Mouse (Mus musculus): ENCODE data around the gene Tmem214. TPM values are rescaled to one million over a fixed set of nuclear protein-coding genes. Genes with fewer than 3 reads are reported as not detected.

The Tmem214 gene
- 63.3 and 63.6 TPM in 2 replicates for polyA plus RNA-seq (2016; fragmentation: Nextera tagmentation; extraction: Ambion mirVana)

DNA sequence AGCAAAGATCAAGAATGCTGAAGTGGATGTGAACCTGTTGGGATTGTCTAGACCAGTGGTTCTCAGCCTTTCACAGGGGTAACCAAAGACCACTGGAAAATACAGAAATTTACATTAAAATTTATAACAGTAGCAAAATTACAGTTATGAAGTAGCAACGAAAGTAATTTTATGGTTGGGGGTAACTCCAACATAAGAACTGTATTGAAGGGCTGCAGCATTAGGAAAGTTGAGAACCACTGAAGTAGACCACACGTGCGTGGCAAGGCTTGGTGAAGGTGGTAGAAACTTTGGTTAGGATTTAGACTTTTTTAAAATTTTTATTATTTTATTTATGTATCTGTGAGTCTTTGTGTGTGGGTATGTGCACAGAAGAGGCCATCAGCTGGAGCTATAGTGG is at the start of gene Tmem214:
Gene Tmem214, plus strand, starts transcription at position 301 of the 400 bp plus-strand sequence.
- WGBS = 89% methylated on average over 3 of the region's 3 CpGs
- H3K27ac ChIP-seq (replicated peaks) = peak within 1 kb of the TSS; percentile 90
- H3K27me3 ChIP-seq (ENCODE audit: low read depth, poor library complexity, severe bottlenecking) = no peaks in the 10 kb centered on the region
- peak within 1 kb of the TSS; percentile 86 for H3K4me3 ChIP-seq
- no peaks in the 10 kb centered on the region for H3K9me3 ChIP-seq (replicated peaks)
- peaks cover 64% of the 10 kb centered on the region for H3K36me3 ChIP-seq
- no peak for DNase-seq (ENCODE audit: low spot score)
- H3K4me1 ChIP-seq = peaks cover 21% of the 10 kb centered on the region

- Histone ChIP-seq H3K4me1 (peaks cover 42% of the 10 kb centered on the region), H3K4me3 (no peak overlapping the region), H3K27me3 (ENCODE audit: low read depth, poor library complexity, severe bottlenecking) (no peaks in the 10 kb centered on the region), H3K9me3 (replicated peaks) (no peaks in the 10 kb centered on the region), H3K27ac (replicated peaks) (no peak overlapping the region), H3K36me3 (peaks cover 9% of the 10 kb centered on the region)
- DNase-seq (ENCODE audit: low spot score) = no peak
- WGBS = 93% methylated on average over 8 of the region's 8 CpGs
Measured at GRCm38 (mm10) chr5:30818758-30819309, 49.0 kb upstream of the Tmem214 start.

DNA sequence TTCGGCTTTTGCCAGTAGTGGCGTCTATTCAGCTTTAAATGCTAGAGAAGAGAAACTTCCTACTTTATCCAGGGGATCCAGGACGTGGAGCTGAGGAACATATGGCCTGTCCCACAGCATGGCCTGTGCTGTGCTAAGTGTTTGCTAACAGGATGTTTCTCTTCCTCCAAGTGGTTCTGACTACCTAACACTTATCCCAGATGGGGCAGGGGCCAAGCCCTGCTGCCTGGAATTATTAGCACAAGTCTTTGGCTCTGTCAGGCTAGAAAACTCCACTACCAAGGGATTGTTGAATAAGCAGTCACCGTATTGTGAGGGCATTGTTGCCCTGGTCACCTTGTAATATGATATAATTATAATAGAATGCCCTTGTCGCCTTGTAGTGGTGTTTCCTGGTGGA is 45.1 kb upstream of the Tmem214 start:
- no peak for DNase-seq (ENCODE audit: low spot score)
- Histone ChIP-seq H3K4me1 (peaks cover 44% of the 10 kb centered on the region), H3K4me3 (no peak overlapping the region), H3K36me3 (peaks cover 9% of the 10 kb centered on the region), H3K27me3 (ENCODE audit: low read depth, poor library complexity, severe bottlenecking) (no peaks in the 10 kb centered on the region), H3K27ac (replicated peaks) (no peak overlapping the region), H3K9me3 (replicated peaks) (no peaks in the 10 kb centered on the region)
- WGBS = 84% methylated on average over 5 of the region's 5 CpGs

DNA sequence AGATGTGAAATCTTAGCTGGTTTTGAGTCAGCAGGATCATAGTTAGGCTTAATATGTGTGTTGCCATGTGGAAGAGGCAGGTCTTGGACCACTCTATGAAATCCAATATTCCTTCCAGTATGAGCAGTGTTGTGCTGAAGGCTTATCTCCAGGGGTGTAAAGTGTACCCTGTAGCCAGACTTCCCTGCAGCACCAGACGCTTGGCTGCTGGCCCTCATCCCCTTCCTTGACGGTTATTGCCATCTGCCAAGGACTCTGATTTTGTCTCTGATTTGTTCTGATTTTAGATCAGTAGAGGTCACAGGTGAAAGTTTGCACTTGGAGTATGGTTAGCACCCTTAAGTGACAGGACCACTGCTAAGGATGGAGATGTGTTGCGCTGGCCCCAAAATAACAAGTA is 44.7 kb upstream of the Tmem214 start:
- over 99% methylated on average over 3 of the region's 3 CpGs for WGBS
- Histone ChIP-seq H3K4me3 (no peak overlapping the region), H3K36me3 (peaks cover 9% of the 10 kb centered on the region), H3K9me3 (replicated peaks) (no peaks in the 10 kb centered on the region), H3K4me1 (peaks cover 44% of the 10 kb centered on the region), H3K27me3 (ENCODE audit: low read depth, poor library complexity, severe bottlenecking) (no peaks in the 10 kb centered on the region), H3K27ac (replicated peaks) (no peak overlapping the region)
- DNase-seq (ENCODE audit: low spot score) = no peak

GRCm38 (mm10) chr5:30824124-30824988 is 43.5 kb upstream of the Tmem214 start:
- peak overlapping the region; percentile 76 for H3K27ac ChIP-seq (replicated peaks)

GRCm38 (mm10) chr5:30825166-30825565 is 42.6 kb upstream of the Tmem214 start:
- Histone ChIP-seq H3K4me1 (peaks cover 44% of the 10 kb centered on the region), H3K9me3 (replicated peaks) (no peaks in the 10 kb centered on the region), H3K27me3 (ENCODE audit: low read depth, poor library complexity, severe bottlenecking) (no peaks in the 10 kb centered on the region), H3K4me3 (0 out of 2 replicates have a peak overlapping the region, but pooled peaks have one; percentile 7), H3K36me3 (peaks cover 5% of the 10 kb centered on the region; the same call in 1 of the 2 replicates), H3K27ac (replicated peaks) (peak overlapping the region; percentile 76)
- 67% methylated on average over 10 of the region's 10 CpGs for WGBS
- peak; percentile 38 for DNase-seq (ENCODE audit: low spot score)

More at GRCm38 (mm10) chr5:30824124-30824988, 43.5 kb upstream of the Tmem214 start:
- Histone ChIP-seq H3K4me3 (0 out of 2 replicates have a peak overlapping the region, but pooled peaks have one; percentile 7), H3K4me1 (peaks cover 44% of the 10 kb centered on the region), H3K27me3 (ENCODE audit: low read depth, poor library complexity, severe bottlenecking) (no peaks in the 10 kb centered on the region), H3K36me3 (peaks cover 9% of the 10 kb centered on the region), H3K9me3 (replicated peaks) (no peaks in the 10 kb centered on the region)
- WGBS = 56% methylated on average over 11 of the region's 11 CpGs
- DNase-seq (ENCODE audit: low spot score) = peak; percentile 38

- DNase-seq (ENCODE audit: low spot score) = no peak
- WGBS = 78% methylated on average over 6 of the region's 6 CpGs
- Histone ChIP-seq H3K36me3 (peaks cover 3% of the 10 kb centered on the region; the same call in 1 of the 2 replicates), H3K4me3 (no peak overlapping the region; the same call in 1 of the 2 replicates), H3K27me3 (ENCODE audit: low read depth, poor library complexity, severe bottlenecking) (no peaks in the 10 kb centered on the region), H3K9me3 (replicated peaks) (no peaks in the 10 kb centered on the region), H3K27ac (replicated peaks) (peak overlapping the region; percentile 76), H3K4me1 (peaks cover 44% of the 10 kb centered on the region)
Measured at GRCm38 (mm10) chr5:30825821-30826220, 42.0 kb upstream of the Tmem214 start.

DNA sequence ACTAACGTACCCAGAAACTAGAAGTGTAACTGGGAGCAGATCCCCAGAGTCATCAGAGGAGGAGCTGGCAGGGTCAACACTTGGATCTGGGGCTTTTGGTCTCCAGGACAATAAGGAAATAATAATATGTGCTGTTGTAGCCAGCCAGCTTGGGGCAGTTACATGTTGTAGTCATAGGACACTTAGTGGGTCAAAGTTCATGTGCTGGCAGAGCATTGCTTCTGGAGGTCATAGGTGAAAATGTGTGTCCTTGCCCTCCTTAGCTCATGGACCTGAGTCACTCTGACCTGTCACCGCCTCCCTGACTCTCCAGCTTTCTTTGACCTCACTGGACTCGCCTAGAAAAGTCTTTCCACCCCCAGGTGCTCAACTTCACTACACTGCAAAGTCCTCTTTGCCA is 34.4 kb upstream of the Tmem214 start:
- Histone ChIP-seq H3K36me3 (peaks cover 28% of the 10 kb centered on the region), H3K27ac (replicated peaks) (no peak overlapping the region), H3K27me3 (ENCODE audit: low read depth, poor library complexity, severe bottlenecking) (no peaks in the 10 kb centered on the region), H3K9me3 (replicated peaks) (peaks cover 10% of the 10 kb centered on the region), H3K4me3 (no peak overlapping the region), H3K4me1 (no peaks in the 10 kb centered on the region)
- DNase-seq (ENCODE audit: low spot score) = no peak
- WGBS = 88% methylated on average over 3 of the region's 3 CpGs

- Histone ChIP-seq H3K36me3 (peaks cover 28% of the 10 kb centered on the region), H3K9me3 (replicated peaks) (peaks cover 10% of the 10 kb centered on the region), H3K4me1 (no peaks in the 10 kb centered on the region), H3K4me3 (no peak overlapping the region), H3K27me3 (ENCODE audit: low read depth, poor library complexity, severe bottlenecking) (no peaks in the 10 kb centered on the region), H3K27ac (replicated peaks) (no peak overlapping the region)
- DNase-seq (ENCODE audit: low spot score) = no peak
- 84% methylated on average over 2 of the region's 2 CpGs for WGBS
Measured at GRCm38 (mm10) chr5:30839731-30840130, 28.1 kb upstream of the Tmem214 start.

DNA sequence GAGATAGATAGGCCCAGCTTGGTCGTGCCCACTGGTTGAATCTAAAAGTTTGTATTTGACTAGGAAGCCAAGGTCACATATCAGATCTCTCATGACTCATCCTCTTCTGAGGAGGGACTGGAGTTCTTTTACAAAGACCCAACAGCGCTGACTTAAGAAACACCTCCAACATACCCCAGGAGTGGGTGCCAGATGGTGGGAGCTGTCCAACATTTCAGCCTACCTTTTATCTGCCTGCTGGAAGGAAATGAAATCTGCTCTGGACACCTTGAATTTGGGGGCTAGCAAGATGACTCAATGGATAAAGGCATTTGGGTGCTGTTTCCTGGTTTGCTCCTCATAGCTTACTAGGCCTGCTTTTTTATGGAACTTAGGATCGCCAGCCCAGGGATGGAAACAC is 25.9 kb upstream of the Tmem214 start:
- no peak overlapping the region for H3K4me3 ChIP-seq
- H3K36me3 ChIP-seq = peaks cover 13% of the 10 kb centered on the region
- H3K27me3 ChIP-seq (ENCODE audit: low read depth, poor library complexity, severe bottlenecking) = no peaks in the 10 kb centered on the region
- peaks cover 6% of the 10 kb centered on the region for H3K9me3 ChIP-seq (replicated peaks)
- H3K4me1 ChIP-seq = no peaks in the 10 kb centered on the region
- 53% methylated on average over 3 of the region's 3 CpGs for WGBS
- no peak for DNase-seq (ENCODE audit: low spot score)
- H3K27ac ChIP-seq (replicated peaks) = no peak overlapping the region

DNA sequence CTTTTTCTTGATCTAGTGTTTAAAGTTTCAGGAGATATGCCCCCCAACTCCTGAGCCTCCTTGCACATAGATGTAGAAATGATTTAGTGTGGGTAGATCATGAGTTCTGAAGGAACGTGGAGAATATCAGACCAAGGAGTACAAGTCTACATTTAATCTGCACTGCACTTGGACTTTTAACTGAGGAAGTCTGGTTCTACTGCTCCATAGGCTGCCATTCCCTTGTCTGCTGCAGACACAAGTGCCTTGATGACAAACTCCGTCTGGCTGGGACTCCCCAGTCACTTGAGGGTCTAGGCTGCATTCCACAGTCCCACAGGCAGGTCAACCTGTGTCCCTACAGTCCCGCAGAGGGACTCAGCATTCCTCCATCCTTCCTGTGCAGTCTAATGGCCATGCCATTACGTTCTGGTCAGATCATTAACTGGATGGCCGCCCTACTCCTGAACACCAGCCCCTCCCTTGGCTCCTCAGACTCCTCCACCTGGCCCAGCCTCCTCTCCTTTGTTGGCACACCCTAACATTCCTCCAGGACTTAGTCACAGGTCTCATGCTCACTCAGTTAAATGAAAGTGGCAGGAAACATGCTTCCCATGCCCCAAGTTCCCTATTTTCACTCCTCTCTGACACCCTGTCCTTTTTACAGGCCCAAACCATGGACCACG is 17.8 kb upstream of the Tmem214 start:
- 74% methylated on average over 6 of the region's 6 CpGs for WGBS
- DNase-seq (ENCODE audit: low spot score) = no peak
- H3K36me3 ChIP-seq = no peaks in the 10 kb centered on the region
- H3K4me1 ChIP-seq = peaks cover 9% of the 10 kb centered on the region
- no peak overlapping the region for H3K4me3 ChIP-seq
- H3K9me3 ChIP-seq (replicated peaks) = no peaks in the 10 kb centered on the region
- H3K27ac ChIP-seq (replicated peaks) = peak overlapping the region; percentile 33; the same call in 1 of the 2 replicates
- no peaks in the 10 kb centered on the region for H3K27me3 ChIP-seq (ENCODE audit: low read depth, poor library complexity, severe bottlenecking)

GRCm38 (mm10) chr5:30850556-30850925 is 17.3 kb upstream of the Tmem214 start:
- H3K27ac ChIP-seq (replicated peaks) = peak overlapping the region; percentile 33; the same call in 1 of the 2 replicates
- DNase-seq (ENCODE audit: low spot score) = no peak
- WGBS = 76% methylated on average over 2 of the region's 2 CpGs

More at GRCm38 (mm10) chr5:30850556-30850925, 17.3 kb upstream of the Tmem214 start:
- no peaks in the 10 kb centered on the region for H3K9me3 ChIP-seq (replicated peaks)
- no peaks in the 10 kb centered on the region for H3K36me3 ChIP-seq
- no peaks in the 10 kb centered on the region for H3K27me3 ChIP-seq (ENCODE audit: low read depth, poor library complexity, severe bottlenecking)
- peaks cover 9% of the 10 kb centered on the region for H3K4me1 ChIP-seq
- H3K4me3 ChIP-seq = no peak overlapping the region
